Mouse (Mus musculus): ENCODE data around the gene Smndc1.

Smndc1 gene

GRCm38 (mm10) chr19:53343174-53343881 lies 47.0 kb downstream of the Smndc1 start:
- no peak for DNase-seq (ENCODE audit: inconsistent ontology term)

- no peak for DNase-seq (ENCODE audit: inconsistent ontology term)
These were observed 50.0 kb downstream of the Smndc1 start for GRCm38 (mm10) chr19:53340423-53340822.

GRCm38 (mm10) chr19:53335241-53335640 lies 55.1 kb downstream of the Smndc1 start:
- DNase-seq (ENCODE audit: inconsistent ontology term) = no peak

GRCm38 (mm10) chr19:53333730-53334129 lies 56.6 kb downstream of the Smndc1 start:
- DNase-seq (ENCODE audit: inconsistent ontology term) = no peak

GRCm38 (mm10) chr19:53331882-53332500 lies 58.4 kb downstream of the Smndc1 start:
- DNase-seq (ENCODE audit: inconsistent ontology term) = no peak

- DNase-seq (ENCODE audit: inconsistent ontology term) = peak; percentile 86
These were observed 60.4 kb downstream of the Smndc1 start for GRCm38 (mm10) chr19:53329992-53330381.

All from Muller cell, postnatal 12 days (primary cell).